Mouse (Mus musculus) cortical plate, adult 2 months (tissue): Measurements from ENCODE around the gene Hivep2.

ENCODE experiments used
- CTCF ChIP-seq: fragments of 200-500 bp; IDR thresholded peaks from 2 replicates; pipeline ENCODE4 v1.5.1; 2011; ENCODE audit warnings: mild to moderate bottlenecking, control low read depth, low read length; ENCODE audit not compliant: insufficient read depth; ENCODE audit errors: extremely low read depth
- POLR2A ChIP-seq: fragments of 200-500 bp; IDR thresholded peaks from 2 replicates; pipeline ENCODE4 v1.6.1; 2011; ENCODE audit warnings: mild to moderate bottlenecking, low read length, control low read depth; ENCODE audit not compliant: insufficient read depth; ENCODE audit errors: extremely low read depth

GRCm38 (mm10) chr10:14174124-14174523 is 208.2 kb downstream of the Hivep2 start:
- TF ChIP-seq POLR2A (no peak), CTCF (no peak)
